Mouse (Mus musculus) neural tube, embryonic 11.5 days (tissue): ENCODE results near the gene Dusp15. TPM values are rescaled to one million over a fixed set of nuclear protein-coding genes. Genes with fewer than 3 reads are reported as not detected.

Experiments used
- ATAC-seq: fragments of 200-750 bp; cut with Nextera tagmentation; 2 replicates; pipeline ENCODE4 v1.8.0; 2017; ENCODE audit warnings: moderate number of reproducible peaks, mild to moderate bottlenecking, moderate TSS enrichment, moderate library complexity; ENCODE audit not compliant: insufficient read depth, low FRiP score, low TSS enrichment
- DNase-seq: peaks from one replicate; pipeline ENCODE4 v3.0.0-alpha.2; 2015; ENCODE audit warnings: low spot score
- H3K27ac ChIP-seq: fragments of 300-500 bp; sonication (generic); 2 replicates; pipeline ENCODE4 v1.5.1; 2014; ENCODE audit warnings: low read depth, mild to moderate bottlenecking, low read length
- H3K27me3 ChIP-seq: fragments of 300-500 bp; sonication (generic); 2 replicates; pipeline ENCODE4 v1.6.1; 2014; ENCODE audit warnings: mild to moderate bottlenecking, low read length, mixed read lengths; ENCODE audit not compliant: control insufficient read depth, insufficient read depth
- H3K36me3 ChIP-seq: fragments of 300-500 bp; sonication (generic); 2 replicates; pipeline ENCODE4 v1.6.1; 2014; ENCODE audit warnings: mild to moderate bottlenecking, low read length, moderate library complexity, mixed read lengths; ENCODE audit not compliant: control insufficient read depth, insufficient read depth
- H3K4me1 ChIP-seq: fragments of 300-500 bp; sonication (generic); 2 replicates; pipeline ENCODE4 v1.6.1; 2014; ENCODE audit warnings: low read length, mixed read lengths; ENCODE audit not compliant: control insufficient read depth, insufficient read depth
- H3K4me2 ChIP-seq: fragments of 300-500 bp; sonication (generic); 2 replicates; pipeline ENCODE4 v1.6.1; 2014; ENCODE audit warnings: low read depth, mild to moderate bottlenecking, moderate library complexity
- H3K4me3 ChIP-seq: fragments of 300-500 bp; sonication (generic); 2 replicates; pipeline ENCODE4 v1.5.1; 2014; ENCODE audit warnings: low read depth, low read length
- H3K9ac ChIP-seq: fragments of 300-500 bp; sonication (generic); 2 replicates; pipeline ENCODE4 v1.6.1; 2014; ENCODE audit warnings: mild to moderate bottlenecking, low read length
- H3K9me3 ChIP-seq: fragments of 300-500 bp; sonication (generic); 2 replicates; pipeline ENCODE4 v1.6.1; 2016; ENCODE audit warnings: low read length; ENCODE audit not compliant: control insufficient read depth
- WGBS: fragments of 180-500 bp; shearing (Covaris S2); extraction: QIAGEN DNeasy Blood & Tissue Kit; methylation state at CpG from one replicate; pipeline ENCODE4 v1.1.7; 2014; 5-methylcytosine and 5-hydroxymethylcytosine counted together
- polyA plus RNA-seq: library from polyadenylated mRNA; unstranded; fragments of >200 nt; fragmentation: Nextera tagmentation; extraction: Ambion mirVana; gene quantifications from 2 replicates; pipeline ENCODE4 v1.2.1, GENCODE M21; 2014

Gene Dusp15
- polyA plus RNA-seq = 1.4 TPM in 2 replicates

- H3K4me1 ChIP-seq = no peaks in the 10 kb centered on the region; the same call in 1 of the 2 replicates
- peak; percentile 71 for DNase-seq
- ATAC-seq = peak; percentile 72
- 0 out of 2 replicates have a peak within 1 kb of the TSS, but pooled peaks have one; percentile 34 for H3K27ac ChIP-seq
- 2% methylated on average over 27 of the region's 54 CpGs for WGBS
- H3K9me3 ChIP-seq = no peaks in the 10 kb centered on the region
- peak within 1 kb of the TSS; percentile 79 for H3K9ac ChIP-seq
- peak within 1 kb of the TSS; percentile 95 for H3K4me2 ChIP-seq
- no peaks in the 10 kb centered on the region for H3K36me3 ChIP-seq
- peak within 1 kb of the TSS; percentile 67 for H3K4me3 ChIP-seq
- peaks cover 19% of the 10 kb centered on the region for H3K27me3 ChIP-seq
Observed at GRCm38 (mm10) chr2:152951065-152951849, at the start of gene Dusp15. Dusp15 (minus strand) TSS chr2:152951698.

- Histone ChIP-seq H3K27me3 (no peaks in the 10 kb centered on the region), H3K9me3 (no peaks in the 10 kb centered on the region), H3K4me3 (no peak overlapping the region), H3K27ac (no peak overlapping the region), H3K9ac (no peak overlapping the region), H3K4me1 (no peaks in the 10 kb centered on the region), H3K4me2 (no peak overlapping the region), H3K36me3 (no peaks in the 10 kb centered on the region)
- no peak for ATAC-seq
- WGBS = 61% methylated on average over 4 of the region's 4 CpGs
- no peak for DNase-seq
Observed at GRCm38 (mm10) chr2:152997046-152997445, 45.5 kb upstream of the Dusp15 start.

GRCm38 (mm10) chr2:152991529-152991928 lies 40.0 kb upstream of the Dusp15 start:
- no peak overlapping the region for H3K4me3 ChIP-seq
- WGBS = 91% methylated on average over 9 of the region's 9 CpGs
- H3K27me3 ChIP-seq = no peaks in the 10 kb centered on the region
- H3K36me3 ChIP-seq = no peaks in the 10 kb centered on the region
- ATAC-seq (no peak), DNase-seq (no peak)
- no peak overlapping the region for H3K4me2 ChIP-seq
- H3K9ac ChIP-seq = no peak overlapping the region
- no peak overlapping the region for H3K27ac ChIP-seq
- no peaks in the 10 kb centered on the region for H3K9me3 ChIP-seq
- no peaks in the 10 kb centered on the region for H3K4me1 ChIP-seq

- Histone ChIP-seq H3K36me3 (no peaks in the 10 kb centered on the region), H3K4me1 (no peaks in the 10 kb centered on the region), H3K4me3 (no peak overlapping the region), H3K4me2 (no peak overlapping the region), H3K9me3 (no peaks in the 10 kb centered on the region), H3K27ac (no peak overlapping the region), H3K27me3 (no peaks in the 10 kb centered on the region), H3K9ac (no peak overlapping the region)
- 14% methylated on average over 1 of the region's 1 CpGs for WGBS
- no peak for DNase-seq
- no peak for ATAC-seq
Observed at GRCm38 (mm10) chr2:152985582-152985981, 34.1 kb upstream of the Dusp15 start.

- Histone ChIP-seq H3K4me1 (no peaks in the 10 kb centered on the region), H3K4me3 (no peak overlapping the region), H3K27me3 (no peaks in the 10 kb centered on the region), H3K9me3 (no peaks in the 10 kb centered on the region), H3K9ac (no peak overlapping the region), H3K27ac (no peak overlapping the region), H3K36me3 (no peaks in the 10 kb centered on the region), H3K4me2 (no peak overlapping the region)
- 61% methylated on average over 3 of the region's 3 CpGs for WGBS
- no peak for ATAC-seq
- DNase-seq = no peak
Observed at GRCm38 (mm10) chr2:152976991-152977390, 25.5 kb upstream of the Dusp15 start.

GRCm38 (mm10) chr2:152965555-152965954 lies 14.1 kb upstream of the Dusp15 start:
- H3K9ac ChIP-seq = no peak overlapping the region
- H3K9me3 ChIP-seq = no peaks in the 10 kb centered on the region
- WGBS = 82% methylated on average over 4 of the region's 4 CpGs

GRCm38 (mm10) chr2:152962091-152962793 lies 10.7 kb upstream of the Dusp15 start, which contains the start of gene Ttll9:
Ttll9 (plus strand) TSS chr2:152962485.
- 3% methylated on average over 34 of the region's 34 CpGs for WGBS
- peak within 1 kb of the TSS; percentile 3; the same call in 1 of the 2 replicates for H3K9ac ChIP-seq
- H3K27ac ChIP-seq = no peak within 1 kb of the TSS

More at GRCm38 (mm10) chr2:152965555-152965954, 14.1 kb upstream of the Dusp15 start:
- DNase-seq (no peak), ATAC-seq (no peak)
- Histone ChIP-seq H3K4me1 (no peaks in the 10 kb centered on the region), H3K4me2 (no peak overlapping the region), H3K4me3 (no peak overlapping the region), H3K27me3 (no peaks in the 10 kb centered on the region), H3K36me3 (no peaks in the 10 kb centered on the region), H3K27ac (no peak overlapping the region)

GRCm38 (mm10) chr2:152958116-152958515 lies 6.6 kb upstream of the Dusp15 start:
- Histone ChIP-seq H3K4me2 (no peak overlapping the region), H3K9me3 (no peaks in the 10 kb centered on the region), H3K27me3 (0 out of 2 replicates have a peak, but pooled peaks cover 3% of the 10 kb centered on the region), H3K9ac (no peak overlapping the region), H3K4me1 (no peaks in the 10 kb centered on the region), H3K27ac (no peak overlapping the region), H3K4me3 (no peak overlapping the region), H3K36me3 (no peaks in the 10 kb centered on the region)
- WGBS = 82% methylated on average over 3 of the region's 3 CpGs
- DNase-seq (no peak), ATAC-seq (no peak)

More at GRCm38 (mm10) chr2:152962091-152962793, 10.7 kb upstream of the Dusp15 start, which contains the start of gene Ttll9:
- Histone ChIP-seq H3K4me3 (peak within 1 kb of the TSS; percentile 37), H3K9me3 (no peaks in the 10 kb centered on the region), H3K4me1 (no peaks in the 10 kb centered on the region), H3K27me3 (no peaks in the 10 kb centered on the region), H3K36me3 (no peaks in the 10 kb centered on the region), H3K4me2 (peak within 1 kb of the TSS; percentile 44)
- peak; percentile 87 for DNase-seq
- peak; percentile 88 for ATAC-seq
